Mouse (Mus musculus) erythroblast, embryonic 14.5 days (primary cell): ENCODE results near the gene Esyt1.

Experiments used
- GATA1 ChIP-seq: IDR thresholded peaks from 2 replicates; pipeline ENCODE4 v1.6.1; 2012; ENCODE audit warnings: low read length, inconsistent platforms, mixed read lengths
- TAL1 ChIP-seq: IDR thresholded peaks from 3 replicates; pipeline ENCODE4 v1.6.1; 2012; ENCODE audit warnings: low read length, inconsistent platforms, mixed read lengths

GRCm38 (mm10) chr10:128556963-128557362 is 31.3 kb upstream of the Esyt1 start:
- no peak for TF ChIP-seq GATA1
- no peak for TF ChIP-seq TAL1
